Mouse (Mus musculus) heart, postnatal 36 days (tissue): Measurements from ENCODE around the gene Gas1. TPM values are rescaled to one million over a fixed set of nuclear protein-coding genes. Genes with fewer than 3 reads are reported as not detected.

Source experiments
- DNase-seq, 2 experiments: peaks; one replicate each; pipeline ENCODE4 v3.0.0; 2021 to 2022
- intact Hi-C: fragments of 180-260 bp; cut with DNase I; formaldehyde crosslinking; loops from one replicate; pipeline ENCODE4 v1.15.1; 2025
- total RNA-seq, 2 experiments: library from RNA; stranded (reverse); gene quantifications; 2 replicates each; pipeline ENCODE4 v1.2.3; 2021

Gene Gas1
- total RNA-seq, 2 experiments from 2014 or later: 30.8 to 35.8 TPM

- DNase-seq: peak in 1 of 2 experiments; percentile 18
- intact Hi-C loops: loop anchor here (5.0 to 10.0 kb wide), 2 partner anchors 87 to 319 kb away; no protein-coding TSS in a partner anchor
These were observed 3.3 kb downstream of the Gas1 start for GRCm38 (mm10) chr13:60173591-60174524.

DNA sequence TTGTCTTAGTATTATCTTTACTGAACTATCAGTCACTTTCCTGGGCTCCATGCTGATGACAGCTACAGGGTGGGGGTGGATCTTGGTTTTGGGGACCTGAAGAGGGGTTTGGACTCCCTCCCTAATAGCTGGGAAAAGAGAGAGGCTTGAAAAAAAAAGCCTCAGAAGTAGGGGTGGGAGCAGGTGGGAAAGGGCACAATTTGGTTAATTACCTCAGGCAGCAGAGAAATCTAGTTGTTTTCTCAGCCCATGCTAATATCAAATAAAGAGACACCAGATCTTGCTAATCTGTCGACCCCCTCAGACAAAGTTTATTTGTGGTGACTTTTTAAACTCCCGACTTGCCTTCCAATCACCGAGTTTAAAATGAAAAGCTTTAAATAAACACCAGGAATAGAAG, 4.0 kb downstream of the Gas1 start:
- intact Hi-C loops: loop anchor here (5.0 to 10.0 kb wide), 2 partner anchors 86 to 318 kb away; no protein-coding TSS in a partner anchor
- no peak for DNase-seq

DNA sequence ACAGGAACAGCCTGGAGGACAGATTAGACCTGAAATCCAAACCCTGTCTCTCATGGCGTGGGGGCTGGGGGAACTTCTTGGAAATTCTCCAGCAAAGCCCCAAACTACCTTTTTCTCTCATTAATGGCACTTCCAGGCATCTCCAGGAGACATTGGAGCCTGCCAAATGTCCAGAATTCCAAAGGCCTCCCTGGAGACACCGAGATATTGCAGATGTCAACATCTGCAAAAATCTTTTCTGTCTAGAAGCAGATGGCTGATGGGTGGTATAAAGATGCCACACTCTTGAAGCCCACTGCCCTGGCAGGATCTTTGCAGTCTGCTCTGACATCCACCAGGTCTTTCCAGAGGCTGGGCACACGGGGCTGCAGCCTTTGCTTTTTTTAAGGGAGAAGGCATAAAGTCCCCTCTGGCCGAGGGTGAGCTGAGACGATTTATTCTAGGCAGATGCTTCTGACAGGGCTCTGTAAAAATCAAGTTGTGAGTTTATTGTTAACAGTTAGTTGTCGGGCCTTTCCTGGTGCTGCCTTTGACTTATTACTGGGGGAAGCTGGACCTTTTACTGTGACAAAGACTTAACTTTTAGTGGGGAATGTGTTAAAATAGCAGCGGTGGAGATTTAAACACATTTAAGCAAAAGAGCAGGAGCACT, 4.7 kb downstream of the Gas1 start:
- DNase-seq: peak in 1 of 2 experiments; percentile 35
- intact Hi-C loops: loop anchor here (5.0 to 10.0 kb wide), 2 partner anchors 85 to 318 kb away; no protein-coding TSS in a partner anchor

GRCm38 (mm10) chr13:60171781-60172180, 5.4 kb downstream of the Gas1 start:
- DNase-seq: no peak
- intact Hi-C loops: loop anchor here (5.0 to 10.0 kb wide), 2 partner anchors 84 to 317 kb away; no protein-coding TSS in a partner anchor

GRCm38 (mm10) chr13:60170898-60171715, 6.1 kb downstream of the Gas1 start:
- no peak for DNase-seq
- intact Hi-C loops: loop anchor here (5.0 to 10.0 kb wide), 2 partner anchors 84 to 316 kb away; no protein-coding TSS in a partner anchor

GRCm38 (mm10) chr13:60169026-60169425, 8.1 kb downstream of the Gas1 start:
- no peak for DNase-seq
- intact Hi-C loops: no loop called here

DNA sequence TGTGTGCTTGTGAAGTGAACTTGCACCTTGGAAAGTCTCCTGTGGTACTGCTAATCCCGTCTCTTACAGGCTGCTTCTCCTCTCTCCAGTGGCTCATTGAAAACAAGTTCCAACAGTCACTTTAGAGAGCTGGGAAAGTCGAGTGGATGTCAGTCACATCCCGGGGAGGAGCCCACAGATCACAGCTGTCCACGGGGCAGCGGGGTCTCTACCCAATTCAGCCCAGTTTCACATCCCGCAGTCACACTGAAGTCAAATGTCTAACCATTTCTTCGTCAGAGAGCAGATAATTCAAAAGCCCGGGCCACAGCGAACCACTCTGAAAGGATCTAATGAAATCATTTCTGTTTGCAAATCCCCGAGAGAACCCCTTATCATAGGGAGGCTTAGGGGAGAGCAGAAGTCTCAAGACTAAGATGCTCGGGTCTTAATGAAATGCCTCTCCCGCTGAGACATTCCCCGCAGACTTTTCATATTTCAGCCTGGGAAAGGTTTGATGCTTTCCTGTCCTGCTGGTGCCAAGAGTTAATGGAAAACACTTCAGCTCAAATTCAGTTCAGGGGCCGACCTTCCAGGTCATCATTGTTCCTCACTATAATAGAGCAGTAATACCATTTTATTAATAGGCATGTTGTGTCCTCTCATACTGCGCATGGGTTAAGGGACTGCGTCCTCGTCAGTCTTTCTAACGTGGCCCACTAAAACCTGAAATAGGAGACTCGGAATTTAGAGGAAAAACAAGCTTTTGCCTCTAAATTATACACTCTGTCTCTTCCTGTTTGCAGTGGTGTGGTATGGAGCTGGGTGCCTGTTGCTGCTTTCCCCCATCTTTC, 20.7 kb downstream of the Gas1 start:
- no peak for DNase-seq
- intact Hi-C loops: no loop called here

- intact Hi-C loops: no loop called here
- no peak for DNase-seq
These were observed 23.0 kb downstream of the Gas1 start for GRCm38 (mm10) chr13:60154170-60154569.

DNA sequence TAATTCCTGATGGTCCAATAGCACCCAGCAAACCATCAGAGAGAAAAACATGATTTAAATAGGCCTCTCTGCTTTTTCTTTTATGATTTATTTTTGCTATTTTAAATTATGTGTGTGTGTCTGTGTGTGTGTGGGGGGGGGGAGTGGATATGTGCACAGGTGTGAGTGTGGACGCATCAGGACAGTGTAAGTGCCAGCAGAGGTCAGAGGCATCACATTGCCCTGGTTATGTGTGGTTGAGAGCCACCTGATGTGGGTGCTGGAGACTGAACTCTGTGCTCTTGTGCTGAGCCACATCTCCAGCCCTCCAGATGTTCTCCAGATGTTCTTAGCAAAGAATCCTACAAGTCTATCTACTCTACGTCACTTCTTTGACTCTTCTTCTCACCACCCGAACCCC, 28.9 kb downstream of the Gas1 start:
- no peak for DNase-seq
- intact Hi-C loops: no loop called here

DNA sequence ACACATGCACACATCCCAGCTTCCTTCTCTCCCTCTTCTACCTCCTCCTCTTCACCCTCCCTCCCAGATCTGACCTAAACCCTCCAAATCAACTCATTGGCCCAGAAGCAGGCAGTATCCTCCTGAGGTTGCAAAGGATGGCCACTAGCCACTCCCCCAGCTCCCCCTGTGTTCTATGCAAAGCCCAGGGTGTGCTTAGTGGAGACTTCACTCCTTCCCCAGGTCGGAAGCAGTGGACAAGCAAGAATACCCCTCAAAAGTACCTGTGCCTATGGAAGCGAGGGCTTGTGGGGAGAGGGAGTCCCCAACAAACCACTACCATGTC, 29.3 kb downstream of the Gas1 start:
- intact Hi-C loops: no loop called here
- DNase-seq: no peak

- intact Hi-C loops: no loop called here
- DNase-seq: no peak
These were observed 29.9 kb downstream of the Gas1 start for GRCm38 (mm10) chr13:60146994-60147856.

- no peak for DNase-seq
- intact Hi-C loops: no loop called here
These were observed 30.9 kb downstream of the Gas1 start for GRCm38 (mm10) chr13:60146231-60146630.

DNA sequence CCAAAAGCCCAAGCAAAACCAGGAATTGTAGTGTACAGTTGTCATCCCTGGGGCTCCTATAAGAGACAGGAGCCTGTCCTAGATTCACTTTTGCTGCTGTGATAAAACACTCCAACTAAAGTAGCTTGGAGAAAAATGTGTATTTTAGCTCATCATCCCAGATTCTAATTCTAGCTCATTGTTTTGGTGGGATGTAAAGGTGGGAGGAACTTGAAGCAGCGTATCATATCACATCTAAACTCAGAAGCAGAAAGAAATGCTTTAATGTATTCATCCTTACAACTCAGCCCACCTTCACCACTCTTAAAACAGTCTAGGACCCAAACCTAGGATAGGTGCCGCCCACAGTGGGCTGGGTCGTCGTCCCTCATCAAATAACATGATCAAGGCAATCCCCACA, 40.2 kb downstream of the Gas1 start:
- intact Hi-C loops: no loop called here

DNA sequence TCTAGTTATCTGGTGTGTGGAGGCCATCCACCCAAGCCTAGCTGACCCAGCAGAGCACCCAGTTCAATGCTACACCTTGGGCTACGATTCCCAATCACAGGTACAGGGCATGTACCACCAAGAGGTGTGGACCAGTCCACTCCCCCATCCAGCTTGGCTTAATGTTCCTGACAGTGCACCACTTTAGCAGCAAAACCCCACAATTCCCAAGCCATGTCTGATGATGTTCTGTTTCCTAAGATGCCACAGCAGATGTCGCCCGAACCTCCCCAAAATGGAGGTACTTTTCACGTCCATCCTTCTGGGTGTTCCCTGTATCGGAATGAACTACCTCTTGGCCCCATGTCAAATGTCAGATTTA, 42.7 kb downstream of the Gas1 start:
- no peak for DNase-seq
- intact Hi-C loops: no loop called here

More for the DNA sequence above, 40.2 kb downstream of the Gas1 start:
- no peak for DNase-seq

GRCm38 (mm10) chr13:60133716-60134438, 43.3 kb downstream of the Gas1 start:
- intact Hi-C loops: no loop called here
- DNase-seq: no peak

- no peak for DNase-seq
- intact Hi-C loops: no loop called here
These were observed 45.4 kb downstream of the Gas1 start for GRCm38 (mm10) chr13:60131771-60132170.

DNA sequence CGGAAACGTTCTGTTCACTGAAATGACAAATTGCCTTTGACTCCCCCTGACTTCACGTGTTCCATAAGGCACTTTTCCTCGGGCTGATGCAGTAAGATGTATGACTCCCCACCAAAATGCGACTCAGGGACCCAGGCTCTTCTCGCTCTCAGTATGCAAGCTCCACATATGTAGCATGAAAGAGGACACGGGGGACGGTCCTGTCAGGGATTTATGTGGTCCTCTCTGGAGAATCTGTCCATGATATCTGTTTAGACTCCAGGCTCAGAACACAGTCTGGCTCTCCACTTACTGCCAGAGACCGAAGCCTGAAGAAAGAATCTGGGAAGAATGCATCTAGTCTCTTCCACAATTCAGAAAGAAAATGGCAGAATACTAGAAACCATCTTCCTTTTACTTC, 47.6 kb downstream of the Gas1 start:
- DNase-seq: no peak
- intact Hi-C loops: no loop called here

GRCm38 (mm10) chr13:60126338-60126737, 50.8 kb downstream of the Gas1 start:
- DNase-seq: no peak

More at GRCm38 (mm10) chr13:60126338-60126737, 50.8 kb downstream of the Gas1 start:
- intact Hi-C loops: no loop called here
